Mouse (Mus musculus): Measurements from ENCODE around the gene 4930474N05Rik. TPM values are rescaled to one million over a fixed set of nuclear protein-coding genes. Genes with fewer than 3 reads are reported as not detected.

The 4930474N05Rik gene
- polyA plus RNA-seq, 1 experiment from 2014 or later, result not detected

DNA sequence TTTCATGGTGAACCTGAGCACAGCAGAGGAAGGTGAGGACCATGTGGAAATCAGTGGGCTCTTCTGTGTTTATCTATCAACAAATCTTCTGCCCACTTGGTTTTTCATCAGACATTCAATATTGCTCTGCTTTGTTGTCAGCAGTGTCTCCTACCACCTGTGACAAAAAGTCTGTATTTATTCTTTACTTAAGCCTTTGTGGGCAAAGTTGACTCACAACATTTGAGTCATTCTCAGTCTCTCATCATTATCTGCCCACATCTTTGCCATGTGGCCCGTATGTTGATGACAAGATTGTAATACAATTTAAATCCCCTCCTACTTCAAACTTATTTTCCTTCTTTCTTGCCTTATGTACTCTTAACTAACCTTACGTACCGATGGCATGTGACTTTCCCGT is 43.0 kb downstream of the 4930474N05Rik start:
- whole genome bisulfite sequencing, result 93% methylated on average over 4 of the region's 4 CpGs
- Histone ChIP-seq H3K36me3 (ENCODE audit: control insufficient read depth, insufficient read depth, low read length) (no peaks in the 10 kb centered on the region), H3K9ac (replicated peaks; ENCODE audit: low read length) (no peak overlapping the region), H3K4me3 (replicated peaks; ENCODE audit: low read depth, low read length) (no peak overlapping the region), H3K9me3 (ENCODE audit: control insufficient read depth, low read length) (no peaks in the 10 kb centered on the region), H3K4me2 (ENCODE audit: low read length) (no peak overlapping the region), H3K27me3 (ENCODE audit: control insufficient read depth, insufficient read depth, low read length) (no peaks in the 10 kb centered on the region), H3K4me1 (ENCODE audit: control insufficient read depth, insufficient read depth, low read length) (no peaks in the 10 kb centered on the region), H3K27ac (replicated peaks; ENCODE audit: low read depth, low read length) (no peak overlapping the region)
- DNase-seq, result no peak
- ATAC-seq (ENCODE audit: low FRiP score, low TSS enrichment), result no peak

- Histone ChIP-seq H3K9ac (replicated peaks; ENCODE audit: low read length) (no peak overlapping the region), H3K4me2 (ENCODE audit: low read length) (no peak overlapping the region), H3K36me3 (ENCODE audit: control insufficient read depth, insufficient read depth, low read length) (no peaks in the 10 kb centered on the region), H3K27me3 (ENCODE audit: control insufficient read depth, insufficient read depth, low read length) (no peaks in the 10 kb centered on the region), H3K9me3 (ENCODE audit: control insufficient read depth, low read length) (no peaks in the 10 kb centered on the region), H3K4me1 (ENCODE audit: control insufficient read depth, insufficient read depth, low read length) (no peaks in the 10 kb centered on the region), H3K27ac (replicated peaks; ENCODE audit: low read depth, low read length) (no peak overlapping the region), H3K4me3 (replicated peaks; ENCODE audit: low read depth, low read length) (no peak overlapping the region)
- DNase-seq, result no peak
- no peak for ATAC-seq (ENCODE audit: low FRiP score, low TSS enrichment)
Observed at GRCm38 (mm10) chr14:36145261-36145660, 50.5 kb downstream of the 4930474N05Rik start.
